Mouse (Mus musculus) bone marrow macrophage, adult 2 months (primary cell): ENCODE measurements around the gene Fktn. TPM values are rescaled to one million over a fixed set of nuclear protein-coding genes. Genes with fewer than 3 reads are reported as not detected.

Source experiments
- H3K27ac ChIP-seq: 2 replicates; pipeline ENCODE4 v1.5.1; 2012; ENCODE audit warnings: low read depth, low read length; ENCODE audit not compliant: insufficient read depth
- H3K4me1 ChIP-seq: 2 replicates; pipeline ENCODE4 v1.6.1; 2012; ENCODE audit warnings: low read length; ENCODE audit not compliant: control insufficient read depth, insufficient read depth
- H3K4me3 ChIP-seq: 2 replicates; pipeline ENCODE4 v1.5.1; 2012; ENCODE audit warnings: mild to moderate bottlenecking, low read length, moderate library complexity; ENCODE audit not compliant: insufficient read depth
- CTCF ChIP-seq: IDR thresholded peaks from 2 replicates; pipeline ENCODE4 v1.5.1; 2012; ENCODE audit warnings: low read depth, mild to moderate bottlenecking, low read length, moderate library complexity
- POLR2A ChIP-seq: IDR thresholded peaks from 2 replicates; pipeline ENCODE4 v1.6.1; 2012; ENCODE audit warnings: mild to moderate bottlenecking, low read depth, low read length, borderline replicate concordance
- polyA plus RNA-seq: library from polyadenylated mRNA; stranded (reverse); fragments of >200 nt; gene quantifications from 2 replicates; pipeline ENCODE4 v1.2.4, GENCODE M21; 2012; ENCODE audit not compliant: missing spikeins, insufficient read depth, insufficient read length

Fktn gene
- polyA plus RNA-seq, 1 experiment = 4.2 TPM

DNA sequence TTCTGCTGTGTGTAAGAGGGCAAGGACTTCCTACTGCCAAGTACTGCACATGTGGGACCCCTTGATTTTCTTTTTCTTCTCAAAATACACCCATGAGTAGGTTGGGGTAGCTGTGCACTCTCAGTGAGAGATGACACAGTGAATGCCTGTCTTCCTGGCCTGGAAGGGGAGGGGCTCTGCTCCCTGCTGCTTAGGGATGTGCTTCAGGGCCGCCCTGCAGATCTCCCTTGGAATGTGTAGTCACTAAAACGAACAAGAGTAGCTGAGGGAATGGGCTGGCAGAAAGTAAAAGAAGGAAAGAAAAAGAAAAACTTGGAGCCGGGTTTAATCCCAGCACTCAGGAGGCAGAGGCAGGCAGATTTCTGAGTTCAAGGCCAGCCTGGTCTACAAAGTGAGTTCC is 48.7 kb downstream of the Fktn start:
- Histone ChIP-seq H3K4me1 (no peaks in the 10 kb centered on the region), H3K27ac (no peak overlapping the region), H3K4me3 (no peak overlapping the region)
- TF ChIP-seq CTCF (no peak), POLR2A (no peak)

DNA sequence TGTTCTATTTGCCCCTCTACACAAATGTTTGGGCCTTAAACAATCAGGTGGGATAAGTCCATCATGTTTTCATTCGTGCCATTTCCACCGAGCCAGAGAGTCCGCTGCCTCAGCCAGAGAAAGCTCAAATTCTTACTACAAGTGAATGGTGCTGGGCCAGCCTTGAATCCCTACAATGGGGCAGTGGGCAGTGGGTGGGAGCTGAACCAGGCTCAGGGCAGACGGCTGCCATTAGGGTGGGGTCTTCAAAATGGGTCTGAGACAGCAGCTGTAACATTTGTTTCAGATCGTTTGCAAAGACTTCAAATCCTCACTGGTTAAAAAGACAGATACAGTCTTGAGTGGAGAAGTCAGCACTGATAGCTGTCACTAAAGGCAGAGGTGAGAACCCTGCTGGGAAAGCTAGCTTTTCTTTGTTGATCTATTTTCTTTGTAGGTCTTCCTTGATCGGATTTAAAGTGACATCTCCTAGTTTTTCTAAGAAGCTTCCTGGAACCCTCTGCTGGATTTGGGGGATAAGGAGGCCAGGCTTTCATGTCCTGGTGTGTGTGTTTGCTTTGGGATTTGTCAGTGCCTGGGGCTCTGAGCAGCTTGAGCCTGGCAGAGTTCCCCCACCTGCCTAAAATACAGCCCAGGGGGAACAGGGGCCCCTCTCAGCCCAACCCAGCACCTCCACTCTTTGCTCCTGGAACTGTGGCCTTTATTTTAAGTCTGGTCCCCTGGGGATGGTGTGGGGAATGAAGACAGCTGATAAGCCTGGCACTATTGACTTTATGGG is 57.3 kb downstream of the Fktn start:
- Histone ChIP-seq H3K4me1 (no peaks in the 10 kb centered on the region), H3K4me3 (no peak overlapping the region), H3K27ac (no peak overlapping the region)
- no peak for TF ChIP-seq CTCF
- TF ChIP-seq POLR2A = no peak

DNA sequence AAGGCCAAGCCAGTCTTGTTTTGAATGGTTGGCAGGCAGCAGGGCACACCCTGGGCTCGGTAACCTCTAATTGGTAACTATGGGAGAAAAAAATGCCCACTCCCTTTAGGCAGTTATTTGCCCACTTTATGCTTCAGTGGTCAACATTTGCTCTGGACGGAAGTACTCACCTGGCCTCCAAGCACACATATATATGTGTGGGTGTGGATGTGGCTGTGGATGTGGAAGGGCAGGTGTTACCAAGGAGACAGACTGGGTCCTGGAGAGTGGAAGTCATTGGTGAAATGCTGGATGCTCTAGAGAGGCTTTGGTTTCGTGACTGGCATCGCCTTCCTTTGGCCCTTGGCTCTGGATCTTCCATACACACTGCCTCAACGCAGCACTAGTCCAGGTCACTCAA is 58.2 kb downstream of the Fktn start:
- Histone ChIP-seq H3K4me1 (peaks cover 5% of the 10 kb centered on the region), H3K4me3 (no peak overlapping the region), H3K27ac (no peak overlapping the region)
- no peak for TF ChIP-seq CTCF
- no peak for TF ChIP-seq POLR2A

DNA sequence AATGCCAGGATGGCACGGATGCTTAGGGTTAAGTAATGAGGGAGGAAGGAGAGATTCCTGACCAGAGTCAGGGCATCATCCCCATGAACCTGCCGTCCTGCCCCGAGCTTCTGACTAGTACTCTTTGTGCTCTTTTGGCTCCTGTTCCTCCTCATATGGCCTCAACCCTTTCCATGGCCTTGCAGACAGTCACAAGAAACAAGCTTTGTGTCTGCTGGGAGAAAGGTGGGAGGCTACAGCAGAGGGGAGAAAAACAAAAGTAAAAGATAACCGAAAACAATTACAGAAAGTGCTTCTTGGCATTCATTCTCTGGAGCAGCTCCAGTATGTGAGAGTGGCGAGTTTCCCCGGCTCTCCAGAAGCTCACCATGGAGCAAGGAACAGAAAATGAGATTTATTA is 60.1 kb downstream of the Fktn start:
- H3K27ac ChIP-seq = no peak overlapping the region
- H3K4me1 ChIP-seq = peaks cover 22% of the 10 kb centered on the region
- H3K4me3 ChIP-seq = no peak overlapping the region
- TF ChIP-seq CTCF (no peak), POLR2A (no peak)

DNA sequence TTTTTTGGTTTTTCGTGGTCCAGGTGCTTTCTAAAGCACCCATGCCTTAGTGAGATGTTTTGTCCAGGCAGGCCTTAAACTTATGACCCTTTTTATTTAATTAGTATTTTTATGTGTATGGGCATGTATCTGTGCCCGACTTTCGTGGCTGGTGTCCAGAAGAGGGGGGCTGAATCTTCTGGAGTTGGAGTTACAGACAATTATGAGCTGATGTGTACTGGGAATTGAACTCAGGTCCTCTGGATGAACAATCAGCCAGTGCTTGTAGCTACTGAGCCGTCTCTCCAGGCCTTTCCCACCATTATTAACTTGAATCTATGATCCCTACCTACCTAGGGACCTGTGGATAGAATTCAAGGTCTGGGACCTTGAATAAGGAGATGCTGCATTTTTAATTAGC is 67.6 kb downstream of the Fktn start:
- no peak overlapping the region for H3K4me3 ChIP-seq
- H3K4me1 ChIP-seq = peaks cover 68% of the 10 kb centered on the region
- H3K27ac ChIP-seq = no peak overlapping the region
- TF ChIP-seq POLR2A (no peak), CTCF (no peak)

DNA sequence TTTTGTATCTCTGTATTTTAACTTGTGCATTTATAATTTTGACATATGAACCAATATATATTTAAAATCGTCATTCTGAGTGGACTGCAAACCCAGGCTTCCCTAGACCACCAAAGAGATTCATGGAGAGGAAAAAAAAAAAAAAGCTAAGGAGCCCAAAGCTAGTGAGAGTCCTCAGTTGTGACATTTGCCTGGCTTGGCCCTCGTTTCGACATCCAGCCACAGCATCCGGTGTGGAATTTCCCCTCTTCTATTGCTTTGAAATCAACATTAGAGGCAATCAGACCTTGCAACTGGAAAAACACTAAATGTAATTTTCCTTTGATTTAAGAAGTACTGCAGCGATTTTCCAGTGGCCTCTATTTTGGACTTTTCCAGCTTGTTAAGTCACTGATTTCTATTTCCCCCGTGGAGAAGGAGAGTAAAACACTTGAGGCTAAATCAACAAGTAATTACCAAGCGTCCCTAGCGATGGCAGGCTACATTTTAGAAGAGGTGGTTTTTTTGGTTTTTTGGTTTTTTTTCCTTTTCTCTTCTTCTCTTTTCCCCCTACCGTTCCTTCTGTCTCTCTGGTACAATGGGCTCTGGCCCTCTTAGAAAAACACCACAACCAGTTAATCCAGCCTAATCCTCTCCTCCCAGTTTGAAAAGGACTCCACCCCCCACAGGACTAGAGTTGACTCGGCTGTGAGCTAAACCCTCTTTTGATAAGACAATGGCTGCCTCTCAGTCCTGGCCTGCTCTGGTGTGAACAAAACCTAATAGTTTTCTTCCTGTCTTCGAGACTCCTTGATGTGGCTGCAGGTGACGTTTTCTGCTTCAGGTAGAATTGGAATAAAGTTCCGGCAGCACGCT is 68.6 kb downstream of the Fktn start:
- H3K4me3 ChIP-seq = no peak overlapping the region
- H3K4me1 ChIP-seq = peaks cover 59% of the 10 kb centered on the region
- TF ChIP-seq CTCF (no peak), POLR2A (no peak)
- peak overlapping the region; percentile 83 for H3K27ac ChIP-seq

DNA sequence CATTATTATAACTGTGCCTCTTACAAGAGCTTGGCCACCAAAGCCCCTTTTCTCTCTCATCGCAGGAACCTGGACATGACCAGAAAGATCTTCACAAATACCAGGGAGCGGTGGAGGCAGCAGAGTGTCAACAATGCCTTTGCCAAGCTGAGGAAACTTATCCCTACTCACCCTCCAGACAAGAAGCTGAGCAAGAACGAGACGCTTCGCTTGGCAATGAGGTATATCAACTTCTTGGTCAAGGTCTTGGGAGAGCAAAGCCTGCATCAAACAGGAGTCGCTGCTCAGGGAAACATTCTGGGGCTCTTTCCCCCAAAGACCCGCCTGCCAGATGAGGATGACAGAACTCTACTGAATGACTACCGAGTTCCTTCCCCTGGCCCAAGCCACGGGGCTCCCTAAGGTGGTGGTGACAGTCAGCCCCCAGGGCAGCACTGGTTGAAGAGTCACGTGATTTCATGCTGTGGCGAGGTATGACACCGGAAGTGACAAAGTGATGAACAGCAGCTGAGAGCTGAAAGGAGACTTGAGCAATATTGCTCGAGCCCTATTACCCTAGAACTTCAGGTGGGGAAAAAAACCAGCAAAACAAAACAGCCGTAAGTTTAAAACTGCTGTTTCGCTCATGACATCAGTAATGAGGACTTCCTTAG is 72.1 kb downstream of the Fktn start:
- TF ChIP-seq CTCF = no peak
- no peak for TF ChIP-seq POLR2A
- Histone ChIP-seq H3K27ac (no peak overlapping the region), H3K4me1 (peaks cover 39% of the 10 kb centered on the region), H3K4me3 (no peak overlapping the region)

DNA sequence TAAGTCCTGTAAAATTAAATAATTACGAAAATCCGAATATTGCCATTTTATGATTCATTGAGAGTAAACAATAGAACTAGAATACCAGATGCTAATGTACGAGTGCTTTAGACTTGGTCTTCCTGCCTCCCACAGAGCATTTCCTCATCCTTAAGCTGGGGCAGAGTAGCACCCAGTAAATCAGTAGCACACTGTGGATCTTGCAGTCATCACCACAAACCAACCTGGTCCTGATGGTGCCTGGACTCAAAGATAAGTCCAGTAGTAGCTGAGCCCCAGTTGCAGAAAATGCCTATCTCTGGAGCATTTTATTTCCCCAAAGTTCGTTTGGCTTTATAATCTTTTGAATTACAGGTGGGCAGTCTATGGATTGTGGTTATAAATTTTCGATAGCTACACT is 73.1 kb downstream of the Fktn start:
- no peak for TF ChIP-seq CTCF
- no peak for TF ChIP-seq POLR2A
- Histone ChIP-seq H3K27ac (no peak overlapping the region), H3K4me1 (peaks cover 39% of the 10 kb centered on the region), H3K4me3 (no peak overlapping the region)

DNA sequence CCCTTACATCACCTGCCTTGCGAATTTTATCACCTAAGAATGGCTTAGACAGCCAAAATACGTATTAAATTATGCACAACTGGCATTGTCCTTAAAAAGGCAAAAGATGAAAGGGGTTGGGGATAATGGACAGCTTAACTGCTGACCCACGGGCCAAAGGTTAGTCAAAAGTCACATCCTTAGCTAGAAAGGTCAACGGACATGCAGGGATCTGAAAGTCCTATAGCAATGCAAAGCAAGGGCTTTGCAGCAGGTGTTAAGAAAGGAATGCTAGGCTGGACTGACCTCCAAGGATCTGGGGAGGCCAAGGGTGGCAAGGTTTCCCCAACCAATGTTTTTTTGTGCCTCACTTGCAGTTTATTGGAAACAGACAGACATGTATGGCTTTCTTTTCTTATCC is 75.5 kb downstream of the Fktn start:
- Histone ChIP-seq H3K27ac (no peak overlapping the region), H3K4me1 (peaks cover 39% of the 10 kb centered on the region), H3K4me3 (no peak overlapping the region)
- TF ChIP-seq POLR2A (no peak), CTCF (no peak)
